Mouse (Mus musculus): ENCODE measurements around the gene Alkbh6. TPM values are rescaled to one million over a fixed set of nuclear protein-coding genes. Genes with fewer than 3 reads are reported as not detected.

Gene Alkbh6
- total and polyA plus RNA-seq, 2 experiments from 2014 or later: 116 to 129 TPM

- Histone ChIP-seq H3K9ac (replicated peaks; ENCODE audit: low read length) (0 out of 2 replicates have a peak overlapping the region, but pooled peaks have one; percentile 24), H3K4me2 (ENCODE audit: low read depth, low read length) (no peak overlapping the region), H3K9me3 (ENCODE audit: low read length) (no peaks in the 10 kb centered on the region), H3K4me3 (ENCODE audit: low read length) (no peak overlapping the region), H3K27me3 (ENCODE audit: insufficient read depth, low read length) (no peaks in the 10 kb centered on the region), H3K4me1 (ENCODE audit: insufficient read depth, low read length) (peaks cover 12% of the 10 kb centered on the region), H3K36me3 (ENCODE audit: insufficient read depth, low read length) (peaks cover 39% of the 10 kb centered on the region), H3K27ac (peak overlapping the region; percentile 49; the same call in 1 of the 2 replicates)
- 0 out of 2 replicates have a peak, but pooled peaks have one; percentile 2 for TF ChIP-seq CTCF (IDR thresholded peaks at IDR 0.05; ENCODE audit: low read depth)
- no peak for ATAC-seq
- WGBS: 88% methylated on average over 5 of the region's 5 CpGs
- DNase-seq (ENCODE audit: low spot score): no peak
Observed at GRCm38 (mm10) chr7:30294296-30294695, 14.2 kb upstream of the Alkbh6 start.

DNA sequence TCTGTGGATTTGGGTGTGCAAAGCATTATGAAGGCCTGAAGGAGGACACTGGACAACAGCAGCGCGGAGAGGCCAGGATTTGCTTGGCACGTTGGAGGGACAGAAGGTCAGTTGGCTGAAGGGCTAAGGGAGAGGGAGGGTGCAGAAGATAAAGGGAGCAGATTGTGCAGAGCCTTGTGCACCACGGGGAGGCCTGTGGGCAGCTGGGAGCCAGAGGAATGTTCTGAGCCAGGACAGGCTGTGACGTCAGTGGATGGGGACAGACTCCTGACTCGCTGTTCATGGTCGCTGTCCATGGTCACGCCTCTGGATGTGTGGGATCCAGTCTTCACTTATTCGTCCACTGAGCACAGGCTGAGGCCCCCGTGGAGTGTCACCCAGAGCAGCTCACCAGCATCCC, 13.4 kb upstream of the Alkbh6 start:
- H3K4me3 ChIP-seq (ENCODE audit: low read length): no peak overlapping the region
- H3K4me2 ChIP-seq (ENCODE audit: low read depth, low read length): no peak overlapping the region
- no peaks in the 10 kb centered on the region for H3K9me3 ChIP-seq (ENCODE audit: low read length)
- H3K27ac ChIP-seq: peak overlapping the region; percentile 49
- no peaks in the 10 kb centered on the region for H3K27me3 ChIP-seq (ENCODE audit: insufficient read depth, low read length)
- ATAC-seq (peak; percentile 27; the same call in 1 of the 2 replicates), DNase-seq (ENCODE audit: low spot score) (peak; percentile 49)
- no peak for TF ChIP-seq CTCF (IDR thresholded peaks at IDR 0.05; ENCODE audit: low read depth)
- 71% methylated on average over 10 of the region's 10 CpGs for WGBS
- peaks cover 46% of the 10 kb centered on the region for H3K36me3 ChIP-seq (ENCODE audit: insufficient read depth, low read length)
- no peak overlapping the region for H3K9ac ChIP-seq (replicated peaks; ENCODE audit: low read length)
- peaks cover 12% of the 10 kb centered on the region for H3K4me1 ChIP-seq (ENCODE audit: insufficient read depth, low read length)

DNA sequence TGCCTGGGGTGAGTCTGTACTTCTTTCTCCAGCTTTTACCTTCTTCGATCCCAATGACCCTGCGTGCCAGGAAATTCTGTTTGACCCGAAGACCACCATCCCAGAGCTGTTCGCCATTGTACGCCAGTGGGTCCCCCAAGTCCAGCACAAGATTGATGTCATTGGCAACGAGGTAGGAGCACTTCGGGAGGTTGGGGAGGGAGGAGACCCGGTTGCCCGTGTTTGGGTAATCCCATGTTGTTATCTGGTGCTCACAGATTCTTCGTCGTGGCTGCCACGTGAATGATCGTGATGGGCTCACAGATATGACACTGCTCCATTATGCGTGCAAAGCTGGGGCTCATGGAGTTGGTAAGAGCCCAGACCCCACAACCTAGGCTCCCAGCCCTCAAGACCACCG, 11.7 kb upstream of the Alkbh6 start:
- H3K9me3 ChIP-seq (ENCODE audit: low read length): no peaks in the 10 kb centered on the region
- H3K36me3 ChIP-seq (ENCODE audit: insufficient read depth, low read length): peaks cover 54% of the 10 kb centered on the region
- H3K4me3 ChIP-seq (ENCODE audit: low read length): no peak overlapping the region
- TF ChIP-seq CTCF (IDR thresholded peaks at IDR 0.05; ENCODE audit: low read depth): no peak
- H3K27me3 ChIP-seq (ENCODE audit: insufficient read depth, low read length): no peaks in the 10 kb centered on the region
- H3K27ac ChIP-seq: no peak overlapping the region
- DNase-seq (ENCODE audit: low spot score) (no peak), ATAC-seq (no peak)
- H3K9ac ChIP-seq (replicated peaks; ENCODE audit: low read length): no peak overlapping the region
- 95% methylated on average over 15 of the region's 15 CpGs for WGBS
- H3K4me1 ChIP-seq (ENCODE audit: insufficient read depth, low read length): 0 out of 2 replicates have a peak, but pooled peaks cover 6% of the 10 kb centered on the region
- H3K4me2 ChIP-seq (ENCODE audit: low read depth, low read length): no peak overlapping the region

DNA sequence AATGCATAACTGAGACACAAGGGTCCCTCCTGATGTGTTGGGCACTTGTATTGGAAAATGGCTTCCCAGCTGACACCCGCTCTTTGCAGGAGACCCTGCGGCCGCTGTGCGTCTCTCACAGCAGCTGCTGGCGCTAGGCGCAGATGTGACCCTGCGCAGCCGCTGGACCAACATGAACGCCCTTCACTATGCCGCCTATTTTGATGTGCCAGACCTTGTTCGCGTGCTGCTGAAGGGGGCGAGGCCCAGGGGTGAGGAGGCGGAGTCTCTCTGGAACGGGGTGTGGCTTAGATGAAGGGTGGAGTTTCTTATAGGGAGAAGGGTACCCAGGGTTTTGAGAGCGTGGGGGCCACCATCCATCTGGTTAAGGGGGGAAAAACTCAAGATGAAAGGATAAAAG, 11.3 kb upstream of the Alkbh6 start:
- no peak for TF ChIP-seq CTCF (IDR thresholded peaks at IDR 0.05; ENCODE audit: low read depth)
- H3K4me2 ChIP-seq (ENCODE audit: low read depth, low read length): no peak overlapping the region
- no peak overlapping the region for H3K27ac ChIP-seq
- H3K9me3 ChIP-seq (ENCODE audit: low read length): no peaks in the 10 kb centered on the region
- peaks cover 58% of the 10 kb centered on the region for H3K36me3 ChIP-seq (ENCODE audit: insufficient read depth, low read length)
- 0 out of 2 replicates have a peak, but pooled peaks cover 6% of the 10 kb centered on the region for H3K4me1 ChIP-seq (ENCODE audit: insufficient read depth, low read length)
- H3K4me3 ChIP-seq (ENCODE audit: low read length): no peak overlapping the region
- no peak for DNase-seq (ENCODE audit: low spot score)
- no peak overlapping the region for H3K9ac ChIP-seq (replicated peaks; ENCODE audit: low read length)
- H3K27me3 ChIP-seq (ENCODE audit: insufficient read depth, low read length): no peaks in the 10 kb centered on the region
- ATAC-seq: no peak
- 86% methylated on average over 16 of the region's 16 CpGs for WGBS

DNA sequence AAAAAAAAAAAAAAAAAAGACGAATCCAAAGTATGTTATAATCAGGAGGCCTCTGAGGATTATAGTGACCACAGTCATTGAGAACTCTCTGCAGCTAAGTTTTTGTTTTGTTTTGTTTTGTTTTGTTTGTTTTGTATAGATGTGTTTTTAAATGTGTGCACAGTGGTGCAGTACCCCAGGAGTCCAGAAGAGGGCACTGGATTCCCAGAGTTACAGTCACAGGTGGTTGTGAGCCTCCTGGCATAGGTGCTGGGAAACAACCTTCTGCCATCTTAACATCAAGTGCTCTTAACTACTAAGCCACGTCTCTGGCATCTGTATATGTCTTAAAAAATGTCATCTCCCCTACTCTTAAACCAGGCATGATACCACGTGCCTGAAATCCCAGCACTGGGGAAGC, 7.6 kb upstream of the Alkbh6 start:
- H3K4me3 ChIP-seq (ENCODE audit: low read length): no peak overlapping the region
- no peaks in the 10 kb centered on the region for H3K9me3 ChIP-seq (ENCODE audit: low read length)
- no peak overlapping the region for H3K9ac ChIP-seq (replicated peaks; ENCODE audit: low read length)
- peak; percentile 76 for TF ChIP-seq CTCF (IDR thresholded peaks at IDR 0.05; ENCODE audit: low read depth)
- ATAC-seq (peak; percentile 21; the same call in 1 of the 2 replicates), DNase-seq (ENCODE audit: low spot score) (peak; percentile 69)
- no peaks in the 10 kb centered on the region for H3K4me1 ChIP-seq (ENCODE audit: insufficient read depth, low read length)
- H3K4me2 ChIP-seq (ENCODE audit: low read depth, low read length): no peak overlapping the region
- no peaks in the 10 kb centered on the region for H3K27me3 ChIP-seq (ENCODE audit: insufficient read depth, low read length)
- 54% methylated on average over 3 of the region's 3 CpGs for WGBS
- H3K36me3 ChIP-seq (ENCODE audit: insufficient read depth, low read length): peaks cover 67% of the 10 kb centered on the region
- no peak overlapping the region for H3K27ac ChIP-seq

DNA sequence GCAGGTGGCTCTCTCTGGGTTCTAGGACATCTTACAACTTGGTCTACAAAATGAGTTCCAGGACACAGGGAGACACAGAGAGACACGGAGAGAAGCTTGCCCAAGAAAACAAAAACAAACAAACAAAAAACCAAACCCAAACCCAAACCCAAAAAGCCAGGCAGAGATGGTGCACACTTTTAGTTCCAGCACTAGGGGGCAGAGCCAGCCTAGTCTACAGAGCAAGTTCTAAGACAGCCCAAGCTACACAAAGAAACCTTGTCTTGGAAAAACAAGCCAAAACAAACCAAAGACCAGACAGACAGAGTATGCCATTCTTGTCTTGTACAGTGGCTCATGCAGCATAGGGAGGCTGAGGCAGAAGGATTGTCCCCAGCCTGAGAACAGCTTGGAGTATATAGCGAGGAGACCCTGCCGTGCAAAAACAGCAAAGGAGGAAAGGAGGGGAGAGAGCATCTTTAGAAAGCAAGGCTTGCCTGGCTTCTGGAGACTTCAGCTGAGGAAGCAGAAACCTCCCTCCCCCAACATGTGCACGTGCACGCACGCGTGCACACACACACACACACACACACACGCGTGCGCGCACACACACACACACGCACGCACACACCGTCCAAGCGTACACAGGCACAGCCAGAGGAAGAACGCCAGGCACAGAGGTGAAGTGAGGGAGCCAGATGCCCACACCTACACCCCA, 2.3 kb upstream of the Alkbh6 start:
- TF ChIP-seq CTCF (IDR thresholded peaks at IDR 0.05; ENCODE audit: low read depth): peak; percentile 60
- no peak overlapping the region for H3K9ac ChIP-seq (replicated peaks; ENCODE audit: low read length)
- DNase-seq (ENCODE audit: low spot score) (peak; percentile 50), ATAC-seq (no peak)
- 94% methylated on average over 16 of the region's 16 CpGs for WGBS
- H3K27me3 ChIP-seq (ENCODE audit: insufficient read depth, low read length): no peaks in the 10 kb centered on the region
- H3K9me3 ChIP-seq (ENCODE audit: low read length): no peaks in the 10 kb centered on the region
- no peak overlapping the region for H3K4me3 ChIP-seq (ENCODE audit: low read length)
- H3K4me1 ChIP-seq (ENCODE audit: insufficient read depth, low read length): peaks cover 6% of the 10 kb centered on the region; the same call in 1 of the 2 replicates
- H3K27ac ChIP-seq: peak overlapping the region; percentile 16; the same call in 1 of the 2 replicates
- peaks cover 43% of the 10 kb centered on the region for H3K36me3 ChIP-seq (ENCODE audit: insufficient read depth, low read length)
- no peak overlapping the region for H3K4me2 ChIP-seq (ENCODE audit: low read depth, low read length)

Measured in hindbrain, postnatal 0 days (tissue).